Mouse (Mus musculus): ENCODE results near the gene Capzb.

- TF ChIP-seq TAL1 (IDR thresholded peaks at IDR 0.05; ENCODE audit: low read length), result no peak
- TF ChIP-seq GATA1 (IDR thresholded peaks at IDR 0.05; ENCODE audit: low read length), result no peak
Observed at GRCm38 (mm10) chr4:139307916-139308315, 115.2 kb downstream of the Capzb start.
